Mouse (Mus musculus) cerebellum, adult 11-12 months (tissue): ENCODE measurements around the gene Iqgap3.
A peak's percentile ranks its signal among the peaks of the same experiment; 100 is the strongest.

Experiments
- DNase-seq: peaks from one replicate; pipeline ENCODE4 v3.0.0; 2022

Iqgap3 gene

GRCm38 (mm10) chr3:88081345-88082223, at the start of gene Iqgap3:
Iqgap3 (plus strand) TSS chr3:88081971.
- peak; percentile 88 for DNase-seq

- no peak for DNase-seq
These were observed 48.3 kb upstream of the Iqgap3 start for GRCm38 (mm10) chr3:88033506-88033905.

GRCm38 (mm10) chr3:88035561-88036293, 46.0 kb upstream of the Iqgap3 start:
- no peak for DNase-seq

GRCm38 (mm10) chr3:88042661-88043421, 38.9 kb upstream of the Iqgap3 start, which contains the start of gene Gpatch4:
Gpatch4 (plus strand) TSS chr3:88043108.
- DNase-seq: peak; percentile 84

GRCm38 (mm10) chr3:88049532-88049931, 32.2 kb upstream of the Iqgap3 start:
- DNase-seq: no peak

- DNase-seq: no peak
These were observed 24.7 kb upstream of the Iqgap3 start for GRCm38 (mm10) chr3:88057030-88057429.

GRCm38 (mm10) chr3:88057902-88058696, 23.7 kb upstream of the Iqgap3 start, which contains the start of gene Naxe:
Naxe (minus strand) TSS chr3:88058495.
- peak; percentile 85 for DNase-seq

- DNase-seq: no peak
These were observed 13.4 kb upstream of the Iqgap3 start for GRCm38 (mm10) chr3:88068386-88068785.

- DNase-seq: peak; percentile 79
These were observed 10.0 kb upstream of the Iqgap3 start for GRCm38 (mm10) chr3:88071783-88072182.

GRCm38 (mm10) chr3:88073631-88074030, 8.1 kb upstream of the Iqgap3 start:
- no peak for DNase-seq

- DNase-seq: no peak
These were observed 7.4 kb upstream of the Iqgap3 start for GRCm38 (mm10) chr3:88074351-88074750.

- DNase-seq: no peak
These were observed 7.0 kb upstream of the Iqgap3 start for GRCm38 (mm10) chr3:88074766-88075165.

- no peak for DNase-seq
These were observed 4.3 kb upstream of the Iqgap3 start for GRCm38 (mm10) chr3:88077441-88077840.

GRCm38 (mm10) chr3:88078204-88078603, 3.6 kb upstream of the Iqgap3 start, which contains the start of gene Ttc24:
Ttc24 (minus strand) TSS chr3:88078304.
- no peak for DNase-seq

- DNase-seq: no peak
These were observed 450 bp downstream of the Iqgap3 start for GRCm38 (mm10) chr3:88082224-88082618.

- DNase-seq: no peak
These were observed 892 bp downstream of the Iqgap3 start for GRCm38 (mm10) chr3:88082663-88083062.

GRCm38 (mm10) chr3:88084001-88084400, 2.2 kb downstream of the Iqgap3 start:
- DNase-seq: no peak

GRCm38 (mm10) chr3:88085459-88085858, 3.7 kb downstream of the Iqgap3 start:
- DNase-seq: no peak

- no peak for DNase-seq
These were observed 5.9 kb downstream of the Iqgap3 start for GRCm38 (mm10) chr3:88087688-88088087.

- no peak for DNase-seq
These were observed 8.3 kb downstream of the Iqgap3 start for GRCm38 (mm10) chr3:88090106-88090505.

- no peak for DNase-seq
These were observed 8.8 kb downstream of the Iqgap3 start for GRCm38 (mm10) chr3:88090616-88091015.

GRCm38 (mm10) chr3:88094126-88094525, 12.4 kb downstream of the Iqgap3 start:
- DNase-seq: no peak
